Mouse (Mus musculus) CD4-positive, CD25-positive, alpha-beta regulatory T cell, adult 4 months (primary cell): Measurements from ENCODE around the gene Rbp3. TPM values are rescaled to one million over a fixed set of nuclear protein-coding genes. Genes with fewer than 3 reads are reported as not detected.

Experiments used
- ATAC-seq: one replicate; pipeline ENCODE4 v1.8.0; 2017
- polyA plus RNA-seq, 2 experiments: library from polyadenylated mRNA; unstranded; fragments of 100-300 nt; shearing (Covaris generic); gene quantifications; one replicate each; pipeline ENCODE4 v1.2.1; 2017

Gene Rbp3
- polyA plus RNA-seq: not detected

GRCm38 (mm10) chr14:33953761-33954160 is at the start of gene Rbp3:
TSS of gene Rbp3 (plus strand) at chr14:33954003.
- ATAC-seq: no peak

- ATAC-seq: no peak
These were observed 49.0 kb upstream of the Rbp3 start for GRCm38 (mm10) chr14:33904851-33905250.

- ATAC-seq: no peak
These were observed 40.1 kb upstream of the Rbp3 start for GRCm38 (mm10) chr14:33913727-33914126.

GRCm38 (mm10) chr14:33914206-33914605 is 39.6 kb upstream of the Rbp3 start:
- ATAC-seq: no peak

GRCm38 (mm10) chr14:33920727-33921559 is 32.9 kb upstream of the Rbp3 start:
- no peak for ATAC-seq

GRCm38 (mm10) chr14:33922771-33923167 is 31.0 kb upstream of the Rbp3 start:
- ATAC-seq: no peak

- no peak for ATAC-seq
These were observed 30.4 kb upstream of the Rbp3 start, which contains the start of gene Gdf10 for GRCm38 (mm10) chr14:33923168-33924070. TSS of gene Gdf10 (plus strand) at chr14:33923587.

- no peak for ATAC-seq
These were observed 21.9 kb upstream of the Rbp3 start for GRCm38 (mm10) chr14:33931853-33932252.

GRCm38 (mm10) chr14:33932935-33933703 is 20.7 kb upstream of the Rbp3 start:
- no peak for ATAC-seq

GRCm38 (mm10) chr14:33933778-33934317 is 20.0 kb upstream of the Rbp3 start:
- no peak for ATAC-seq

- no peak for ATAC-seq
These were observed 14.7 kb upstream of the Rbp3 start for GRCm38 (mm10) chr14:33939117-33939516.

- ATAC-seq: no peak
These were observed 13.1 kb upstream of the Rbp3 start, which contains the start of gene Gdf2 for GRCm38 (mm10) chr14:33940739-33941138. TSS of gene Gdf2 (plus strand) at chr14:33941039.

GRCm38 (mm10) chr14:33942222-33942621 is 11.6 kb upstream of the Rbp3 start:
- ATAC-seq: no peak

GRCm38 (mm10) chr14:33946125-33946524 is 7.7 kb upstream of the Rbp3 start:
- no peak for ATAC-seq

- no peak for ATAC-seq
These were observed 1.4 kb upstream of the Rbp3 start for GRCm38 (mm10) chr14:33952233-33952981.

GRCm38 (mm10) chr14:33956055-33956454 is 2.3 kb downstream of the Rbp3 start:
- no peak for ATAC-seq

GRCm38 (mm10) chr14:33958186-33958585 is 4.4 kb downstream of the Rbp3 start:
- ATAC-seq: no peak

GRCm38 (mm10) chr14:33958841-33959240 is 5.0 kb downstream of the Rbp3 start:
- no peak for ATAC-seq

GRCm38 (mm10) chr14:33959341-33959740 is 5.5 kb downstream of the Rbp3 start:
- no peak for ATAC-seq

- no peak for ATAC-seq
These were observed 11.9 kb downstream of the Rbp3 start for GRCm38 (mm10) chr14:33965675-33966074.

- no peak for ATAC-seq
These were observed 18.9 kb downstream of the Rbp3 start for GRCm38 (mm10) chr14:33972679-33973078.
